Mouse (Mus musculus) embryonic facial prominence, embryonic 11.5 days (tissue): Measurements from ENCODE around the gene Tomm70a. TPM values are rescaled to one million over a fixed set of nuclear protein-coding genes. Genes with fewer than 3 reads are reported as not detected.

Experiments
- polyA plus RNA-seq: library from polyadenylated mRNA; unstranded; fragments of >200 nt; fragmentation: Nextera tagmentation; extraction: Ambion mirVana; gene quantifications from 2 replicates; pipeline ENCODE4 v1.2.1, GENCODE M21; 2014

Tomm70a gene
- polyA plus RNA-seq, 1 experiment from 2014 or later = 75.5 TPM

Other genes with a start within 250 kb of the Tomm70a start
- 15.2 and 15.9 TPM in 2 replicates for gene Tmem45a, start 235.5 kb upstream of the Tomm70a start, polyA plus RNA-seq
- not detected in 2 replicates for gene Lnp1, start 193.6 kb upstream of the Tomm70a start, polyA plus RNA-seq
- 0.14 TPM in 1 of 2 replicates, not detected in the other for gene Tmem45a2, start 50.3 kb upstream of the Tomm70a start, polyA plus RNA-seq
- gene Nit2, start 45.6 kb downstream of the Tomm70a start, polyA plus RNA-seq = 66.3 and 71.0 TPM in 2 replicates
- gene Tbc1d23, start 109.8 kb downstream of the Tomm70a start, polyA plus RNA-seq = 23.1 and 25.9 TPM in 2 replicates
- gene Tmem30c, start 171.2 kb downstream of the Tomm70a start, polyA plus RNA-seq = not detected in 2 replicates
- gene Filip1l, start 231.4 kb downstream of the Tomm70a start, polyA plus RNA-seq = 24.1 and 24.2 TPM in 2 replicates